Mouse (Mus musculus) cerebellum, adult 2 months (tissue): ENCODE data around the gene Amacr. TPM values are rescaled to one million over a fixed set of nuclear protein-coding genes. Genes with fewer than 3 reads are reported as not detected.

Experiments used
- DNase-seq, 2 experiments: peaks; one replicate each; pipeline ENCODE4 v3.0.0; 2021
- H3K27ac ChIP-seq: fragments of 200-500 bp; 2 replicates; pipeline ENCODE4 v1.5.1; 2012; ENCODE audit warnings: low read length, control low read depth, inconsistent platforms; ENCODE audit not compliant: insufficient read depth
- H3K27me3 ChIP-seq: fragments of 200-500 bp; 2 replicates; pipeline ENCODE4 v1.6.1; 2012; ENCODE audit warnings: inconsistent platforms, mild to moderate bottlenecking, low read length, moderate library complexity; ENCODE audit not compliant: control insufficient read depth, insufficient read depth
- H3K4me1 ChIP-seq: fragments of 200-500 bp; 2 replicates; pipeline ENCODE4 v1.6.1; 2011; ENCODE audit warnings: low read length; ENCODE audit not compliant: control insufficient read depth, insufficient read depth
- H3K4me3 ChIP-seq: fragments of 200-500 bp; replicated peaks from 2 replicates; pipeline ENCODE3; 2011; ENCODE audit warnings: mild to moderate bottlenecking, low read depth, low read length, control low read depth; ENCODE audit not compliant: insufficient read depth
- CTCF ChIP-seq: fragments of 200-500 bp; IDR thresholded peaks from 2 replicates; pipeline ENCODE4 v1.5.1; 2011; ENCODE audit warnings: low read depth, mild to moderate bottlenecking, control low read depth, low read length, moderate library complexity, borderline replicate concordance; ENCODE audit not compliant: insufficient read depth
- POLR2A ChIP-seq: fragments of 200-500 bp; IDR thresholded peaks from 2 replicates; pipeline ENCODE4 v1.6.1; 2011; ENCODE audit warnings: low read length, control low read depth, borderline replicate concordance; ENCODE audit not compliant: insufficient read depth
- WGBS: fragments of 180-500 bp; shearing (Covaris S2); methylation state at CpG from one replicate; pipeline ENCODE4 v1.1.7; 2018; 5-methylcytosine and 5-hydroxymethylcytosine counted together
- polyA plus RNA-seq: library from polyadenylated mRNA; depleted of rRNA; stranded (reverse); fragments of >200 nt; gene quantifications from 2 replicates; pipeline ENCODE4 v1.2.3, GENCODE M21; 2012; rRNA removed

Gene Amacr
- polyA plus RNA-seq, result 11.4 and 12.0 TPM in 2 replicates

DNA sequence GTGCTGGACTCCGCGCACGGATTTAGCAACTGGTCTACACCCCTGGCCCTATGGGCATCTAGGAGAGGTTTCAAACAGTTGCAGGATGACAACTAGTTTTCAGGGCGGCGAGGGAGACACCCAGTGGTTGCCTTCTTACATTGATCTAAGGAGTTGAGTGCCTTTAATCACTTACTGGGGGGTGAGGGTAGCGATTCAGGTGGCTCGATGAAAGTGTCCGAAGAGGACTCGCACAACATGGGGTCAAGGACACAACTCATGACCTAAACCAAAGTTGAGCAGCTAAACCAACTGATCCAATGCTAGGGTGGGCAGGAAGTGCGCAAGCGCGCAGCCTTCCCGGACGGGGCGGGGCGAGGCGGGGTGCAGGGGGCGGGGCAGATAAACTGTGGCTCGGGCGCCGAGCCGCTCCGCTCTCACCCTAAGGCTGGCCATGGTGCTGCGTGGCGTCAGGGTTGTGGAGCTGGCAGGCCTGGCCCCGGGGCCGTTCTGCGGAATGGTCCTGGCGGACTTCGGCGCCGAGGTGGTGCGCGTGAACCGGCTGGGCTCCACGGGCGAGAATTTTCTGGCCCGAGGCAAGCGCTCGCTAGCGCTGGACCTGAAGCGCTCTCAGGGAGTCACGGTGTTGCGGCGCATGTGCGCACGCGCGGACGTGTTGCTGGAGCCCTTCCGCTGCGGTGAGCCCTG lies at the start of gene Amacr:
TSS of gene Amacr (plus strand) at position 380 of the 687 bp plus-strand sequence.
- TF ChIP-seq POLR2A (peak; percentile 83), CTCF (no peak; the same call in 1 of the 2 replicates)
- DNase-seq, result peak; percentile 94 to 96
- no peaks in the 10 kb centered on the region for H3K27me3 ChIP-seq
- peak within 1 kb of the TSS; percentile 84 for H3K27ac ChIP-seq
- no peaks in the 10 kb centered on the region for H3K4me1 ChIP-seq
- WGBS, result 1% methylated on average over 51 of the region's 52 CpGs
- peak within 1 kb of the TSS; percentile 86 for H3K4me3 ChIP-seq

DNA sequence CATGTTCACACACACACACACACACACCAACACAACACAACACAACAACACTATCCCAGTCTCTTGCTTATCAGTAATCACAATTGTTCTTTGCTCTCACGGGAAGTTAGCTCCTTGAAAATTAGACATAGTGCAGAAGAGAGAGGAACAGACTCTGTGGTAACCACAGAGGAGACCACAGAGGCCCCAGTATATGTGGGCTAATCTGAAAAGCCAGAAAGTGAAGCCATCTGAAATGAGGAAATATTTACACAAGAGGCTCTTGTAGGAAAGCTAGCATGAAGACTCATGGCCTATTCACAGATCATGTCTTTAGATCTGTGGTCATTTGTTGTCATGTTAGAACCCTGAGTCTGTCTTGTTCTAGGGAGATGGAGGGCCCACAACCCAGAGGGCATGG lies 47.6 kb upstream of the Amacr start:
- Histone ChIP-seq H3K4me1 (no peaks in the 10 kb centered on the region), H3K4me3 (no peak overlapping the region), H3K27me3 (no peaks in the 10 kb centered on the region), H3K27ac (no peak overlapping the region)
- no peak for TF ChIP-seq POLR2A
- no peak for TF ChIP-seq CTCF
- WGBS, result 72% methylated on average over 1 of the region's 1 CpGs
- no peak for DNase-seq

DNA sequence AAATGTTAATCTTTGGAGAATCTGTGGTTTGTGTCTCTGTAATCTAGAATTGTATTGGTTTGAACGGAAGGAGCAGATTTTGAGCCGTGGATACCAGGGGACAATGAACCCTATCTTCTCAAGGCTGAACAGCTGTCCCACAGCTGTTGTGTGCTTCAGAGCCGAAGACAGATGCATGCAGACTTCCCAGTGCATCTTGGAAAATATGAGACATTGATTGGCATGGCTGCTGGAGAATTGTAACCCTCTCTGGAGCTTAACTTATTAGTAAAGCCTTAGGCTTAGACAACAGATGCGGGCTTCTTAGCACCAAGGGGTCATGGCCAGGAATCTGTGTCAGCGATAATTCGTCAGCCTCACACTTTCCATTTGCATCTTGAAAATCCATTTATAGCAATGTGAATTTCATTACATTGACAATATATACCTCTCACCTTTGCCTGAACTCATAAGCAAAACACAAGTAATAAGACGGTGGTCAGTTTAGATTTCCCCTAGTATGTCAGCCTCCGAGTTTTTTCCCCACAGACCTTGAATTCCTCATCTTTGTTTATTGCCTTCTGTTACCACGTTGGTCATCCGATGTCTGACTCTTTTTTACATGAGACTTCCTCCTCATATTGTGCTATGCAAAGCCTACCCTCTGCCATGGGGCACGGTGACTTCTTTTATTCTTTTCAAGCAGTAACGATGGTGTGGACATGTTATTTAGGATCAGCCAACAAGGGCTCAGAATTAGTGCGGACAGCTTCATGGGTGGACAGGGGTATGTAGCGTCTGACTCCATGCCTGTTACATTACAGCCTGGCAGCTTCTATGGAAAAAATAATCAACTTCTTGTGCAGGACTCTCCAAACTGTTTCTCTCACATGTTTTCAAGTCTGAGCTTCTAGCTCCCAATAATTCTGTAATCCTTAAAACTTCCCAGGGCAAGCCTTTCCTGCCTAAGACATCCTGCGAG lies 41.1 kb upstream of the Amacr start:
- WGBS, result 83% methylated on average over 15 of the region's 15 CpGs
- H3K27me3 ChIP-seq, result no peaks in the 10 kb centered on the region
- no peaks in the 10 kb centered on the region for H3K4me1 ChIP-seq
- H3K4me3 ChIP-seq, result no peak overlapping the region
- no peak for TF ChIP-seq CTCF
- TF ChIP-seq POLR2A, result no peak
- no peak overlapping the region for H3K27ac ChIP-seq
- DNase-seq, result no peak

DNA sequence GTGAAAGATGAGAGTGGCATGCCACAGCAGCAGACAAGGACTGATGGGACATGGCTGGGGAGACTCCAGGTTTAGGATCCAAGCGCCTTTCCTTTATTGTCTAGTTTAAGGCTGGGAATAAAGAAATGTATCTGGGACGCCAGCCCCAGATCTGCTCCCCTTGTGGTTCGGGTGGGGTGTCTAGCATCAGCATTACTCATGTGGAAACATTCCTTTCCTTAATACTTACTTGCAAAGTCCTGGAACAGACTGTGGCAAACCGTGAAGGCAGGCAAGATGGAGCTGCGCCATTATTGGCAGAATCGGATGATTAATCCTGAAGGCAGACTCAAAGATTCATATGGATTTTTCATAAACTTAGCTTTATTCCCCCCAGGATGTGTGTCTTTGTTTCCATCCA lies 39.7 kb upstream of the Amacr start:
- WGBS, result 60% methylated on average over 6 of the region's 6 CpGs
- DNase-seq, result no peak

DNA sequence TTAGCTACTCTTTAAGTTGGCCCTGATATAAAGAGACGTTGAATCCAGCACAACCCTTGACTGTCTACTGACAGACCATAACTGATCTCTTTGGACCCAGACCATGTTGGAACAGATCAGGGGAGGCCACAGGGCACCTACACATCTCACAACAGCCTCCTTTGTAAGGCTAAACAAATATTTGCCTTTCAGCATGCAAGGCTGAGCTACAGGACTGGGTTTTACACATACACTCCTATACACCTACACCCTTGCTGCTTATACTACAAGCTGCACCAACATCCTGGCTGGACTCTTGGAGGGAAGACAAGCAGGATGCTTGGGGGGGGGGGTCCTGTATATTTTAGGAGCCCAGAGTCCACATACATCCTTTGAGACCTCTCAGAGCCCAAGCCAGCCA lies 33.7 kb upstream of the Amacr start:
- no peaks in the 10 kb centered on the region; the same call in 1 of the 2 replicates for H3K27me3 ChIP-seq
- TF ChIP-seq POLR2A (no peak), CTCF (no peak)
- no peaks in the 10 kb centered on the region; the same call in 1 of the 2 replicates for H3K4me1 ChIP-seq
- WGBS, result 51% methylated on average over 1 of the region's 1 CpGs
- no peak overlapping the region for H3K27ac ChIP-seq
- no peak for DNase-seq
- no peak overlapping the region for H3K4me3 ChIP-seq

More for the DNA sequence above, 39.7 kb upstream of the Amacr start:
- H3K4me3 ChIP-seq, result no peak overlapping the region
- no peaks in the 10 kb centered on the region for H3K4me1 ChIP-seq
- TF ChIP-seq CTCF (no peak), POLR2A (no peak)
- H3K27ac ChIP-seq, result no peak overlapping the region
- no peaks in the 10 kb centered on the region for H3K27me3 ChIP-seq

DNA sequence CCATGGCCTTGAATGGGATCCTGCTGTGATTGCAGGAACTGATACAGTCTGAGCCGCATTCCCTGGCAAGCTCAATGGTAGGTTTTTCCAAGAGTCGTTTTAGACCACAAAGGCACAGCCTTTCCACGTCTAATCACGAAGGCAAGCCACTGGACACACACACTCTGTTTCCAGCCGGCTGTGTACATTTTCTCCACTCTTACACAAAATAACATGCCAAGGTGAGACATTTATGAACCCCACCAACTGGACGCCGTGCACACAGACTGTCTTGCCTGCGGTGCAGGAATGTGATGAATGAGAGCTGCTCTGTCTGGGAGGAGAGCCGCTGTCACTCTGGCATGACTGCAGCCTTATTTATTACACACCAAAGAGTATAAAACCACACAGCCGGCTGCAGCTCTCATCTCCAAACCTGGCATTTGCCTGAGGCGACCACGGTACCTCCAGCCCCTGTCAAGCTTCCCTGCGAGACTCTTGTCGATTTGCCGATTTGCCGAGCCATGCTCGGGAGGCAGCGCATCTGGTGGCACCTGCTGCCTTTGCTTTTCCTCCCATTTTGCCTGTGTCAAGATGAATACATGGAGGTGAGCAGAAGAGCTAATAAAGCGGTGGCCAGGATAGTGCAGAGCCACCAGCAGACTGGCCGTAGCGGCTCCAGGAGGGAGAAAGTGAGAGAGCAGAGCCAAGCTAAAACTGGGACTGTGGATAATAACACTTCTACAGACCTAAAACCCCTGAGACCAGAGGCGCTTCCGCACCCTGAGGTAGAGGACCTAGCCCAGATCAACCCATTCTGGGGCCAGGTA lies 29.4 kb upstream of the Amacr start, which contains the start of gene C1qtnf3:
TSS of gene C1qtnf3 (plus strand) at position 382 of the 809 bp plus-strand sequence.
- Histone ChIP-seq H3K27me3 (no peaks in the 10 kb centered on the region; the same call in 1 of the 2 replicates), H3K4me1 (no peaks in the 10 kb centered on the region; the same call in 1 of the 2 replicates), H3K27ac (no peak within 1 kb of the TSS), H3K4me3 (peak within 1 kb of the TSS; percentile 26)
- WGBS, result 12% methylated on average over 23 of the region's 23 CpGs
- DNase-seq, result peak; percentile 10 to 21
- TF ChIP-seq CTCF (no peak), POLR2A (no peak)

DNA sequence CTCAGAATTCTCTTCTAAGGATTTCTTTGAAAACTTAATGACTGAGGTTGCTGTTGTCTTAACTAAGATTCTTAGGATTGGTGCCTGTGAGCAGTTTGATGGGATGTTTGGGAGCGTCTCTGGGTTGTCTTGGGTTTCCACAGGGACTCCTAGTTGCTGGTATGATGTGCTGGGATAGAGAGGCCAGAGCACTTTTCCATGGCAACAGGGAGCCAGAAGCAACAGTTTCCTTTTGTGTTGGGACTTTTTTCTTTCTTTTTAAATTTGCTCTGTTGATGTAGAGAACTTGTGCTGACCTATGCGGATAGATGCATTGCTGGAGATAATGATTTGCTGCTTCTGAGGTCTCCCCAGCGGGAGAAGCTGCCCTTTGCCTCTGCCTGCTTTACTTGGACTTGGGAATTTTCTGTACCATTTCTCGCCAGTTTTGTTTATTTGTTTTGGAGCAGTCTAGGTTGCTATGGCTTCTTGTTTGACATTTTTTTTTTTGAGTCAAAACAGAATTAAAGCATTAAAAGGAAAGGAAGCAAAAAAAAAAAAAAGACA lies 28.7 kb upstream of the Amacr start:
- TF ChIP-seq CTCF (no peak), POLR2A (no peak)
- 53% methylated on average over 4 of the region's 4 CpGs for WGBS
- no peak for DNase-seq
- no peak overlapping the region for H3K4me3 ChIP-seq
- no peak overlapping the region for H3K27ac ChIP-seq
- no peaks in the 10 kb centered on the region; the same call in 1 of the 2 replicates for H3K27me3 ChIP-seq
- H3K4me1 ChIP-seq, result no peaks in the 10 kb centered on the region; the same call in 1 of the 2 replicates
